Mouse (Mus musculus): ENCODE measurements at regions not wholly inside any gene's neighbourhood (a gene's known extent, or its start where the extent isn't known, plus 50 kb on each side); places are given as distances from the start of the nearest gene placed in this dataset.

DNA sequence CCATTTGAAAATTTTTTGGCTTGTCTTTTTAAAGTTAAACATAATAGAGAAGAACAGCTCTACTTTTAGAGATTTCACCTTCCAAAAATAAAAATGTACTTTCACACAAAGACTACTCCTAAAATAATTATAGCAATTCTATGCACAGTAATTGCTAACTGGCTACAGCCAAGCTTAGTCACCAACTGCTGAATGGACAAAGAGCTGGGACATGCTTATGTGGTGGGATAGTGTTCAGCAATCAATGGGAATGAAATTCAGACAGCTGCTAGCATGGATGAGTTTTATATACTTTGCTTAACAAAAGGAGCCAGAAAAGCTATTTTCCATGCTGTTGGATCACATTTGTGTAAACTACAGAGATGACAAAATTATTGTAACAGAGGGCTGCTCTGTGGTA lies 2727.5 kb downstream of the Gm37988 start:
- DNase-seq (ENCODE audit: low spot score) = no peak
- Histone ChIP-seq H3K4me3 (ENCODE audit: low read depth, low read length) (no peak overlapping the region), H3K4me2 (ENCODE audit: low read depth) (no peak overlapping the region), H3K36me3 (ENCODE audit: control insufficient read depth, insufficient read depth, low read length) (no peaks in the 10 kb centered on the region), H3K27ac (ENCODE audit: low read depth, low read length) (no peak overlapping the region), H3K4me1 (ENCODE audit: control insufficient read depth, insufficient read depth, low read length) (no peaks in the 10 kb centered on the region), H3K9ac (ENCODE audit: low read length) (no peak overlapping the region), H3K27me3 (ENCODE audit: control insufficient read depth, insufficient read depth, low read length) (no peaks in the 10 kb centered on the region), H3K9me3 (ENCODE audit: control insufficient read depth, low read length) (no peaks in the 10 kb centered on the region)
- no peak for ATAC-seq (ENCODE audit: insufficient read depth, low FRiP score, low TSS enrichment)

DNA sequence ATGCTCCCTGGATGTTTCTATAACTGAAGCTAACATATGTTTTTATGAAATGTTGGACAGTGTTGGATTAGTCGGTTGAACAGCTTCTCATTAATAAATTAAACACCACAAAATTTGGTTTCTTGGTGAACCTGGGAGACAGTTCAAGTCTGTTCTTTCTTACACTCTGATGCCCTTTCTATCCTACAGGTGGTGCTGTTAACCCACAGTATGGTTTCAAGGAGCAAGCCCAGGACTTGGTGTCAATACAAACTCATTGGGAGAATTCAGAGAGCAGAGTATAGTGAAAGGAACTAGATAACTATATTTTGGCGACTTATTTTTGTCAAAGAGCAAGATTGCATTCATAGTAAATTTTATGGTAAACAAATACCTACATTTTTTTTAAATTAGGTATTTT lies 2735.8 kb downstream of the Gm37988 start:
- Histone ChIP-seq H3K4me3 (ENCODE audit: low read depth, low read length) (no peak overlapping the region), H3K36me3 (ENCODE audit: control insufficient read depth, insufficient read depth, low read length) (no peaks in the 10 kb centered on the region), H3K9me3 (ENCODE audit: control insufficient read depth, low read length) (no peaks in the 10 kb centered on the region), H3K4me2 (ENCODE audit: low read depth) (no peak overlapping the region), H3K27ac (ENCODE audit: low read depth, low read length) (no peak overlapping the region), H3K4me1 (ENCODE audit: control insufficient read depth, insufficient read depth, low read length) (no peaks in the 10 kb centered on the region), H3K9ac (ENCODE audit: low read length) (no peak overlapping the region), H3K27me3 (ENCODE audit: control insufficient read depth, insufficient read depth, low read length) (no peaks in the 10 kb centered on the region)
- DNase-seq (ENCODE audit: low spot score) (peak; percentile 17), ATAC-seq (ENCODE audit: insufficient read depth, low FRiP score, low TSS enrichment) (peak; percentile 45; the same call in 1 of the 2 replicates)
- 28% methylated on average over 2 of the region's 2 CpGs for WGBS

DNA sequence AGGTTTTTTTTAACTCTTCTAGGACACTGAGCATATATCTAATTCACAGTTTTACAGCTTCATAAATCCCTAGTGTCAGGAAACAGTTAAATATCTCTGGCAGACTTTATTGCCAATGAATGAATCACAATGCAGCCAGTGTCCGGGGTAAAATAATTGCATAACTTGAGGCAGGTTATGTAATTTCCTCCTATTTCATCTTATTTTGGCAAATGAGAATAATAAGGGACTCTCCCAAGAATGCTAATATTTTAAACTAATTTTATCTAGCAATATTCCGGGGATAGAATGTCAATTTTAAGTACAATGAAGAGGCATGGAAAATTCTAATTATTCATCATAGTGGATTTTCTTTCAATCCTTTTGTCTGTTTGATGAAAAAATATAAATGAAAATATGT lies 2740.6 kb downstream of the Gm37988 start:
- WGBS = 73% methylated on average over 2 of the region's 2 CpGs
- no peak overlapping the region for H3K9ac ChIP-seq (ENCODE audit: low read length)
- no peaks in the 10 kb centered on the region for H3K27me3 ChIP-seq (ENCODE audit: control insufficient read depth, insufficient read depth, low read length)
- H3K36me3 ChIP-seq (ENCODE audit: control insufficient read depth, insufficient read depth, low read length) = no peaks in the 10 kb centered on the region
- H3K4me1 ChIP-seq (ENCODE audit: control insufficient read depth, insufficient read depth, low read length) = no peaks in the 10 kb centered on the region
- H3K27ac ChIP-seq (ENCODE audit: low read depth, low read length) = no peak overlapping the region
- H3K4me2 ChIP-seq (ENCODE audit: low read depth) = no peak overlapping the region
- no peak overlapping the region for H3K4me3 ChIP-seq (ENCODE audit: low read depth, low read length)
- ATAC-seq (ENCODE audit: insufficient read depth, low FRiP score, low TSS enrichment) = no peak
- no peak for DNase-seq (ENCODE audit: low spot score)
- no peaks in the 10 kb centered on the region for H3K9me3 ChIP-seq (ENCODE audit: control insufficient read depth, low read length)

DNA sequence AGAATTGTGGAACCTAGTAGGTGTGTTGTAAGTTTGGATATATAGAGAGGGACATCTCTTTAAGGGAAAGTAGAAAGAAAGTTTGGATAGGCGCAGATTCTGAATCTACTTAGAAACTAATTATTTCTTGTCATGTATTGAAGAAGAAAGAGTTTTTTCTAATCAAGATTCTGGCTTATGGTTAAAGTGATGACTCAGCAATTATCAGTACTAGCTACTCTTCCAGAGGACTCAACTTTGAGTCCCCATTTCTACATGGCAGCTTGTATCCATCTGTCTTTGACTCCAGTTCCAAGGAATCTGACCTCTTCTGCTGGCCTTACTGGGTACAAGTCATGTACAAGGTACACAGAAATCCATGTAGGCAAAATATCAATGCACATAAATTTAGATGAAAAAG lies 2767.1 kb downstream of the Gm37988 start:
- 97% methylated on average over 1 of the region's 1 CpGs for WGBS
- Histone ChIP-seq H3K27ac (ENCODE audit: low read depth, low read length) (no peak overlapping the region), H3K27me3 (ENCODE audit: control insufficient read depth, insufficient read depth, low read length) (no peaks in the 10 kb centered on the region), H3K4me2 (ENCODE audit: low read depth) (no peak overlapping the region), H3K36me3 (ENCODE audit: control insufficient read depth, insufficient read depth, low read length) (no peaks in the 10 kb centered on the region), H3K9me3 (ENCODE audit: control insufficient read depth, low read length) (no peaks in the 10 kb centered on the region), H3K9ac (ENCODE audit: low read length) (no peak overlapping the region), H3K4me1 (ENCODE audit: control insufficient read depth, insufficient read depth, low read length) (no peaks in the 10 kb centered on the region), H3K4me3 (ENCODE audit: low read depth, low read length) (no peak overlapping the region)
- no peak for ATAC-seq (ENCODE audit: insufficient read depth, low FRiP score, low TSS enrichment)
- DNase-seq (ENCODE audit: low spot score) = no peak

DNA sequence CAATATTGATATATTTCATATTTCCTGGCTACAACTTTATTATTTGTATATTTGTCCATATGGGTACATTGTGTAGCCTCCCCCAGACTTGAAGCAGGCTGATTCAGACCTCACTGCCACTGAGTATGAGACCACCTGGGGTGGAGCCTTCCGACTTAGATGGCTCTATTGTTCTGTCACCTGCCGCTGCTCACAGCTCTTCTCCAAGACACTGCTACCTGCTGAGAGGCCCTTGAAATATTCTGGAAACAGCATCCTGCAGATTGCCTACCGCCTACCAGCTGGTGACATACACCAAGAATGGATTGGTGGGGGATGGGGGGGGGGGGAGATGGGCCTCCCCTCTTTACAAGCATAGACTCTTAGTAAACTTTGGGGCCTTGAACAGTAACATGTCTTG lies 2778.7 kb downstream of the Gm37988 start:
- Histone ChIP-seq H3K9ac (ENCODE audit: low read length) (no peak overlapping the region), H3K27ac (ENCODE audit: low read depth, low read length) (no peak overlapping the region), H3K4me3 (ENCODE audit: low read depth, low read length) (no peak overlapping the region), H3K36me3 (ENCODE audit: control insufficient read depth, insufficient read depth, low read length) (no peaks in the 10 kb centered on the region), H3K4me2 (ENCODE audit: low read depth) (no peak overlapping the region), H3K27me3 (ENCODE audit: control insufficient read depth, insufficient read depth, low read length) (no peaks in the 10 kb centered on the region), H3K9me3 (ENCODE audit: control insufficient read depth, low read length) (no peaks in the 10 kb centered on the region), H3K4me1 (ENCODE audit: control insufficient read depth, insufficient read depth, low read length) (no peaks in the 10 kb centered on the region)
- ATAC-seq (ENCODE audit: insufficient read depth, low FRiP score, low TSS enrichment) (no peak), DNase-seq (ENCODE audit: low spot score) (no peak)
- 51% methylated on average over 3 of the region's 3 CpGs for WGBS

DNA sequence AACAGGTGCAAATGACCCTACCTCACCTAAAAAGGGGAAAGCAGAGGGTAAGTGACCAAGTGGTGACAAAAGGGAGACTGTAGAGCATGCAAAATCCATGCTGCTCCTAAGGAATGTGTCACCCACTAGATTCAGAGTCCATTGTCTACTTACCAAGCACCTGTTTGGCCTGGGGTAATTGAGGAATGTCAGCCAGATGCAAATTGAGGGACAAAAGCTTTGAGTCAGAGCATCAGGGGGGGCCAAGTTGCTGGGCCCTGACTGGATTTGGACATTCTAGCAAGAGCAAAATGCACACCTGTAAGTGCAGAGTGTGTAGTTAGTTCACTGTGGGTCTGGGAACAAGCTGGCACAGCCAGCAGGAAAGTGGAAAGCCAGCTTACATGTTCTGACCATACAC lies 2783.6 kb downstream of the Gm37988 start:
- no peak for ATAC-seq (ENCODE audit: insufficient read depth, low FRiP score, low TSS enrichment)
- Histone ChIP-seq H3K27ac (ENCODE audit: low read depth, low read length) (no peak overlapping the region), H3K27me3 (ENCODE audit: control insufficient read depth, insufficient read depth, low read length) (no peaks in the 10 kb centered on the region), H3K4me3 (ENCODE audit: low read depth, low read length) (no peak overlapping the region), H3K4me2 (ENCODE audit: low read depth) (no peak overlapping the region), H3K9me3 (ENCODE audit: control insufficient read depth, low read length) (no peaks in the 10 kb centered on the region), H3K9ac (ENCODE audit: low read length) (no peak overlapping the region), H3K4me1 (ENCODE audit: control insufficient read depth, insufficient read depth, low read length) (no peaks in the 10 kb centered on the region), H3K36me3 (ENCODE audit: control insufficient read depth, insufficient read depth, low read length) (no peaks in the 10 kb centered on the region)
- DNase-seq (ENCODE audit: low spot score) = no peak

Measured in neural tube, embryonic 11.5 days (tissue).